Mouse (Mus musculus) hindbrain, postnatal 0 days (tissue): ENCODE measurements around the gene Atp8a1. TPM values are rescaled to one million over a fixed set of nuclear protein-coding genes. Genes with fewer than 3 reads are reported as not detected.

Source experiments
- ATAC-seq: fragments of 200-750 bp; cut with Nextera tagmentation; 2 replicates; pipeline ENCODE4 v1.8.0; 2017; ENCODE audit warnings: mild to moderate bottlenecking, moderate TSS enrichment, moderate library complexity
- DNase-seq: peaks from one replicate; pipeline ENCODE4 v3.0.0-alpha.2; 2015; ENCODE audit warnings: low spot score
- H3K27ac ChIP-seq: fragments of 300-500 bp; sonication (generic); 2 replicates; pipeline ENCODE4 v1.5.1; 2014; ENCODE audit warnings: mild to moderate bottlenecking
- H3K27me3 ChIP-seq: fragments of 300-500 bp; sonication (generic); 2 replicates; pipeline ENCODE4 v1.6.1; 2014; ENCODE audit warnings: low read length, mixed read lengths; ENCODE audit not compliant: insufficient read depth
- H3K36me3 ChIP-seq: fragments of 300-500 bp; sonication (generic); 2 replicates; pipeline ENCODE4 v1.6.1; 2014; ENCODE audit warnings: low read length, mixed read lengths; ENCODE audit not compliant: insufficient read depth
- H3K4me1 ChIP-seq: fragments of 300-500 bp; sonication (generic); 2 replicates; pipeline ENCODE4 v1.6.1; 2014; ENCODE audit warnings: antibody characterized with exemption, low read length, mixed read lengths; ENCODE audit not compliant: insufficient read depth
- H3K4me2 ChIP-seq: fragments of 300-500 bp; sonication (generic); 2 replicates; pipeline ENCODE4 v1.6.1; 2014; ENCODE audit warnings: low read depth, mild to moderate bottlenecking, low read length, moderate library complexity, mixed read lengths
- H3K4me3 ChIP-seq: fragments of 300-500 bp; sonication (generic); 2 replicates; pipeline ENCODE4 v1.5.1; 2014; ENCODE audit warnings: low read length
- H3K9ac ChIP-seq: fragments of 300-500 bp; sonication (generic); replicated peaks from 2 replicates; pipeline ENCODE4 v1.6.1; 2014; ENCODE audit warnings: mild to moderate bottlenecking, low read length, moderate library complexity, mixed read lengths
- H3K9me3 ChIP-seq: fragments of 300-500 bp; sonication (generic); 2 replicates; pipeline ENCODE4 v1.6.1; 2016; ENCODE audit warnings: low read length, mixed read lengths
- CTCF ChIP-seq: IDR thresholded peaks from 2 replicates; pipeline ENCODE4 v1.5.1; 2016; ENCODE audit warnings: antibody characterized with exemption, control low read depth, low read depth
- WGBS: fragments of 180-500 bp; shearing (Covaris S2); extraction: QIAGEN DNeasy Blood & Tissue Kit; methylation state at CpG from one replicate; pipeline ENCODE4 v1.1.7; 2014; 5-methylcytosine and 5-hydroxymethylcytosine counted together
- polyA plus RNA-seq: library from polyadenylated mRNA; unstranded; fragments of >200 nt; fragmentation: Nextera tagmentation; extraction: Ambion mirVana; gene quantifications from 2 replicates; pipeline ENCODE4 v1.2.1, GENCODE M21; 2015
- total RNA-seq: library from RNA; depleted of rRNA; stranded (reverse); fragments of >200 nt; gene quantifications from 2 replicates; pipeline ENCODE4 v1.2.3, GENCODE M21; 2014

Atp8a1 gene
- total and polyA plus RNA-seq, 2 experiments from 2014 or later: 41.1 to 78.2 TPM

DNA sequence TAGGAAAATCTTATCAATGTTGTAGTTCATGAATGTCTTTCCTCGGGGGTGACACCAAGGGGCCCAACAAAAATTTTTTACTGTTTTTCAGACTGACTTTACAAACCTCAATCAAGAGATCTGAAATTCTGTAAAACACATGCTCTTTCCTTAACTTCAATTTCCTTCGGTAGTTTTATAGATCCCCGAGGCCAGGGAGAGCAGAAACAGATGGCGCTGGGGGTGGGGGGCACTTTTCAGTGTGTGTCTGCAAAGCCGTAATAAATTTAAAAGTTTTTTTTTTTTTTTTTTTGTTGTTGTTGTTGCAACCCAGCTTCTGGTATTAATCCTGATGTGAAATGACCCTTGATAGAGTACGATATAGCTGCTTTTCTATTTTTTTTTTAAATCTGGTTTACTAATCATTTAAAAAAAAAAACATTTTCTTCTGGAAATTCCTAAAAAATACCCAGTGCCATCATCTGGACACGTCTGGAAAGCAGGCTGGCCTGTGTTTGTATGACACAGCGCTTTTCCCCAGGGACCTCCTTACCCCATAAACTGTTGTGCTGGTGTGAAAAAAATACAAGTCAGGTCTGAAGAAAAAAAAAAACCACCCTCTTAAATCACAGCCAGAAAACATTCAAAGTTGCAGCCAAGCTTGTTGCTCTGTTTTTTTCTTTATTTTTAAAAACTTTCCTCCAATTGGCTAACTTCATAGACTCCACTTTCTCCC is 205.7 kb downstream of the Atp8a1 start:
- H3K27ac ChIP-seq: no peak overlapping the region
- H3K4me2 ChIP-seq: no peak overlapping the region
- no peak overlapping the region for H3K4me3 ChIP-seq
- no peaks in the 10 kb centered on the region for H3K27me3 ChIP-seq
- no peak for ATAC-seq
- DNase-seq: no peak
- 66% methylated on average over 8 of the region's 8 CpGs for WGBS
- peaks cover 9% of the 10 kb centered on the region for H3K36me3 ChIP-seq
- no peaks in the 10 kb centered on the region for H3K9me3 ChIP-seq
- H3K9ac ChIP-seq: no peak overlapping the region
- TF ChIP-seq CTCF: no peak
- H3K4me1 ChIP-seq: no peaks in the 10 kb centered on the region

- Histone ChIP-seq H3K4me1 (no peaks in the 10 kb centered on the region), H3K9ac (no peak overlapping the region), H3K27ac (no peak overlapping the region), H3K9me3 (no peaks in the 10 kb centered on the region), H3K4me3 (no peak overlapping the region), H3K27me3 (no peaks in the 10 kb centered on the region), H3K36me3 (peaks cover 9% of the 10 kb centered on the region), H3K4me2 (no peak overlapping the region)
- ATAC-seq (no peak), DNase-seq (no peak)
- WGBS: 76% methylated on average over 8 of the region's 8 CpGs
- no peak for TF ChIP-seq CTCF
These were observed 206.5 kb downstream of the Atp8a1 start for GRCm38 (mm10) chr5:67640596-67641312.

DNA sequence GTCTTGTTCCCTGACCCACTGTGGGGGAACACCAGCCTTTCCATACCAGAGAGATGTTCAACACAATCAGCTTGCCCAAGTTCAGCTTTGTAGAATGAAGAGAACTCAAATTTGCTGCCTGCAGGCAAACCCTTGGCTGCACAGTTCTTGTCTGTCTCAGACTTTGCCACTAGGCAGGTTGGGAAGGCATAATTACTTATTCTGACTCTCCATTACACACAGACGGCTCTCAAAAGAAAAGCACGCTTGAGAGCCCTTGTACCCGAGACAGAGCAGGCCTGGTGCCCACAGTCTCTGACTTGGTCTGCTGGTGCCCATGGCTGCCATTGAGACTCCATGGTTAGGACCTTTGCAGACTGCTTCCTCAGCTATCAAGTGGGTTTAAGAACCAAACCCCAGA is 212.9 kb downstream of the Atp8a1 start:
- TF ChIP-seq CTCF: no peak
- H3K4me2 ChIP-seq: no peak overlapping the region
- H3K27me3 ChIP-seq: no peaks in the 10 kb centered on the region
- H3K27ac ChIP-seq: peak overlapping the region; percentile 51; the same call in 1 of the 2 replicates
- H3K4me1 ChIP-seq: 0 out of 2 replicates have a peak, but pooled peaks cover 5% of the 10 kb centered on the region
- WGBS: 18% methylated on average over 3 of the region's 3 CpGs
- ATAC-seq (peak; percentile 70), DNase-seq (peak; percentile 40)
- no peaks in the 10 kb centered on the region for H3K36me3 ChIP-seq
- H3K4me3 ChIP-seq: no peak overlapping the region
- no peaks in the 10 kb centered on the region for H3K9me3 ChIP-seq
- no peak overlapping the region for H3K9ac ChIP-seq

- Histone ChIP-seq H3K9ac (no peak overlapping the region), H3K4me1 (0 out of 2 replicates have a peak, but pooled peaks cover 5% of the 10 kb centered on the region), H3K27ac (peak overlapping the region; percentile 51; the same call in 1 of the 2 replicates), H3K36me3 (no peaks in the 10 kb centered on the region), H3K4me3 (no peak overlapping the region), H3K27me3 (no peaks in the 10 kb centered on the region), H3K9me3 (no peaks in the 10 kb centered on the region), H3K4me2 (peak overlapping the region; percentile 6; the same call in 1 of the 2 replicates)
- ATAC-seq: peak; percentile 66
- DNase-seq: no peak
- no peak for TF ChIP-seq CTCF
- 19% methylated on average over 10 of the region's 10 CpGs for WGBS
These were observed 213.4 kb downstream of the Atp8a1 start for GRCm38 (mm10) chr5:67633831-67634268.

- no peak overlapping the region for H3K9ac ChIP-seq
- DNase-seq (peak; percentile 27), ATAC-seq (peak; percentile 72)
- 25% methylated on average over 7 of the region's 7 CpGs for WGBS
- H3K9me3 ChIP-seq: no peaks in the 10 kb centered on the region
- no peaks in the 10 kb centered on the region for H3K36me3 ChIP-seq
- peak overlapping the region; percentile 6; the same call in 1 of the 2 replicates for H3K4me2 ChIP-seq
- H3K27ac ChIP-seq: peak overlapping the region; percentile 51; the same call in 1 of the 2 replicates
- 0 out of 2 replicates have a peak, but pooled peaks cover 5% of the 10 kb centered on the region for H3K4me1 ChIP-seq
- H3K4me3 ChIP-seq: no peak overlapping the region
- TF ChIP-seq CTCF: no peak
- no peaks in the 10 kb centered on the region for H3K27me3 ChIP-seq
These were observed 214.0 kb downstream of the Atp8a1 start for GRCm38 (mm10) chr5:67633138-67633782.

DNA sequence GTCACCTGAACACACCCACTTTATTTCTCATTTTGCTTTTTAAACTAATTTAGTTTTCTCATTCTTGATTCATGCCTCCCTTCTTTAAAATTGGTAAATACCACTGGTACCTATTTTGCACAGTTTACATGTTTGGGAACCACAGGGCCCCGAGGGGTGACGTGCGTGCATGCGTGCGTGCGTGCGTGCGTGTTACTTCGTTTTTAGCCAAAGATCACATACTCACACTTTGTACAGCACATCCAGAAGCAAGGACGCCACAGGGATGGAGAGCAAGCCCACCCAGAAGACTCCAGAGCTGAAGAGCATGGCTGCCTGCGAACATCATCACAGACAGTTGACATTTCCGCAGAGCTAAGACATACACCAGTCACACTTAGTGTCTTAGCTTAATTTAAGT is 216.0 kb downstream of the Atp8a1 start:
- DNase-seq (no peak), ATAC-seq (no peak)
- WGBS: 95% methylated on average over 12 of the region's 12 CpGs
- H3K4me1 ChIP-seq: 0 out of 2 replicates have a peak, but pooled peaks cover 5% of the 10 kb centered on the region
- H3K9me3 ChIP-seq: no peaks in the 10 kb centered on the region
- no peak overlapping the region for H3K4me2 ChIP-seq
- H3K27me3 ChIP-seq: no peaks in the 10 kb centered on the region
- no peaks in the 10 kb centered on the region for H3K36me3 ChIP-seq
- no peak overlapping the region for H3K27ac ChIP-seq
- H3K4me3 ChIP-seq: no peak overlapping the region
- H3K9ac ChIP-seq: no peak overlapping the region
- no peak for TF ChIP-seq CTCF
